Mouse (Mus musculus): ENCODE data around the gene Hoxb5. TPM values are rescaled to one million over a fixed set of nuclear protein-coding genes. Genes with fewer than 3 reads are reported as not detected.
A peak's percentile ranks its signal among the peaks of the same experiment; 100 is the strongest.

The Hoxb5 gene
- polyA plus RNA-seq, 1 experiment from 2014 or later, result 4.5 TPM

DNA sequence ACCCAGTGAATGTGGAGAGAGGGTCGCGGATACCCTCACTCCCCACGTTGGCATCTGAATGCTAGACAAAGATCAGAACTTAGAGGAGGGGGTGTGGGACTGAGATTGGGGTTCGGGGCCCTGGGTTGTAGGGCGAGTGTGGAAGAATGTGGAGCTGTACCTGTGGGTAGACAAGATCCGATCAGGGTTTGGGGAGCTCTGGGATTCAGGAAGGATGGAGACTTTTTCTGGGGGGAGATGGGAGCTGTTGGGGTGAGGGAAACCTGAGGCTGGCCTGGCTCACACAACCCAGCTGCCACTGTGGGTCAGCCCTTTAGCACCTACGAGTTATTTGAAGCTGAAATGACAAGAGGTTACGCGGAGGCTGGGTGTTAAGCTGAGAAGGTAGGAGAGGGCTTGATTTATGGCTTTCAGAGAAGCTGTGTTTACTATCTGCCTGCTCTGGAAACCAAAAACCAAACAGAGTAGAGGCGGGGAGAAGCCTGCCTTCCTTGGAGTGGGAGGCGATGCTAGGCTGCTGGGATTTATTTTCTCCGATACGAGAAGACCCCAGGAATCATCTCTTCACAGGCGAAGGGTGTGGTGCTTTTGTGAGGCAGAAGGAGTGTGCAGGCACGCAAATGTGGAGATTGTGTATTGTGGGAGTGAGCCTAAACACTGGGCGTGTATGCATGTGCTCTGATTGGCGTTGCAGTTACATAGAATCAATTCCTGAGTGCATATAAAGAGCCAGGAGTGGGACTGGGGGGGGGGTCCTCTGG is 30.3 kb downstream of the Hoxb5 start:
- DNase-seq (ENCODE audit: low spot score), result no peak
- H3K4me3 ChIP-seq (ENCODE audit: low read depth, low read length), result peak overlapping the region; percentile 37
- no peaks in the 10 kb centered on the region for H3K9me3 ChIP-seq (ENCODE audit: control insufficient read depth, low read length)
- peak overlapping the region; percentile 65 for H3K27ac ChIP-seq (ENCODE audit: low read depth, low read length)
- ATAC-seq (replicated peaks; ENCODE audit: low FRiP score), result no peak
- H3K9ac ChIP-seq (ENCODE audit: low read depth, low read length), result peak overlapping the region; percentile 39
- peaks cover 99% of the 10 kb centered on the region for H3K27me3 ChIP-seq (replicated peaks; ENCODE audit: control insufficient read depth, insufficient read depth, low read length)
- peaks cover 17% of the 10 kb centered on the region for H3K4me1 ChIP-seq (replicated peaks; ENCODE audit: control insufficient read depth, insufficient read depth, low read length)
- H3K36me3 ChIP-seq (ENCODE audit: control insufficient read depth, insufficient read depth, low read length), result no peaks in the 10 kb centered on the region
- peak overlapping the region; percentile 54 for H3K4me2 ChIP-seq
- WGBS, result 31% methylated on average over 17 of the region's 17 CpGs

DNA sequence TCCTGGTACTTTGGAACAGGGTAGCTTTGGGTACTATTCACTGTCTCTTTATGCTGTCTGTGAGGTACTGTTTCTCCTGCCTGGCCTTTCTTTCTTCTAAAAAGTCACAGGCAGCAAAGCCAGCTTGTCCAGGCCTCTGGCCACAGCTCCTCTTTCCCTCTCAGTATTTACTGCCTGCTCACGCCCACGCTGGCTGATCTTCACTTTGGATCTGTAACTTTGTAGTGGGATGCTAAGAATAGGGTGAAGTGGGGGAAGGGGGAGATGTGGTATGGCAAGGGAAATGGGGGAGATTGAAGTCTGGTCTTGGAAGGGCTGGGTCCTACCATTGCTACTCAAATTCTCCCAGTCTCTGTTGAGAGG is 30.8 kb downstream of the Hoxb5 start:
- Histone ChIP-seq H3K4me3 (ENCODE audit: low read depth, low read length) (peak overlapping the region; percentile 37; the same call in 1 of the 2 replicates), H3K9me3 (ENCODE audit: control insufficient read depth, low read length) (no peaks in the 10 kb centered on the region), H3K36me3 (ENCODE audit: control insufficient read depth, insufficient read depth, low read length) (no peaks in the 10 kb centered on the region), H3K4me1 (replicated peaks; ENCODE audit: control insufficient read depth, insufficient read depth, low read length) (peaks cover 22% of the 10 kb centered on the region), H3K27ac (ENCODE audit: low read depth, low read length) (peak overlapping the region; percentile 65; the same call in 1 of the 2 replicates), H3K9ac (ENCODE audit: low read depth, low read length) (peak overlapping the region; percentile 10; the same call in 1 of the 2 replicates), H3K27me3 (replicated peaks; ENCODE audit: control insufficient read depth, insufficient read depth, low read length) (peaks cover 99% of the 10 kb centered on the region), H3K4me2 (peak overlapping the region; percentile 54)
- ATAC-seq (replicated peaks; ENCODE audit: low FRiP score) (no peak), DNase-seq (ENCODE audit: low spot score) (no peak)
- 28% methylated on average over 2 of the region's 2 CpGs for WGBS

DNA sequence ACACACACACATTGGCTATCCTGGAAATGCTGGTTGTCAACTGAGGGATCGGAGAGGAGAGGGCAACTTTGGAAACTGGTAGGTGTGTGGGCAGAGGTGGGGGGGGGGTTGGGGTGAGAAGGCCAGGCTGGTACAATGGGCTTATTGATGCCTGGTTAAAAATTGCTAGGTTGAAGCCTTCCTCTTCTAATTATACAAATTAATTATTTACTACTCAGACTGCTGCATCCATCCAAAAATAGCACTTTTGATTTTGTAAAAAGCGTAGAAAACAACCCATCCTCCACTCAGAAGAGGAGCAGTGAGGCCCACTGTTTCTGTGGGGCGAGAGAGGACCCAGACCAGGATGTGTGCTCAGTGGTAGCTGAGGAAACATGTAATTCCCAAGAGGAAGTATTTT is 31.9 kb downstream of the Hoxb5 start:
- H3K27ac ChIP-seq (ENCODE audit: low read depth, low read length), result no peak overlapping the region; the same call in 1 of the 2 replicates
- WGBS, result 42% methylated on average over 3 of the region's 3 CpGs
- ATAC-seq (replicated peaks; ENCODE audit: low FRiP score), result no peak

DNA sequence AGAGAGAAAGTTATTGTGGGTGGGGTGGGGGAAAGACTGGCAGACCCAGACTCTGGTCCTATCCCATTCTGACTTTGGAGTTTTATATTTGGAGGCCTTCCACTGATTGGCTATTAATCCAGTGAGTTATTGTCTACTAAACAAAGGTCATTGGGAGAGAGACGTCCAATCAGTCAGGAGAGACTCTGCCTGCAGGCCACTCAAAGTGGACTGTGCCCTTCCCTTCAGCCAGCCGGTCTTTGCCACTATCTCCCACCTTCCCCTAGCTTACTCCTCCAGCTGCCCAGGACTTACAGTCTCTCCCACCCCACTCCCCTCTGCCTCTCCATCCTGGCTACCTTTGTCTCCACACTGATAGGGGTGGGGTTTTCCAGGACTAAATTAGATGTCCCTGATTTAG is 33.5 kb downstream of the Hoxb5 start:
- Histone ChIP-seq H3K27ac (ENCODE audit: low read depth, low read length) (no peak overlapping the region), H3K9me3 (ENCODE audit: control insufficient read depth, low read length) (no peaks in the 10 kb centered on the region), H3K4me1 (replicated peaks; ENCODE audit: control insufficient read depth, insufficient read depth, low read length) (peaks cover 25% of the 10 kb centered on the region), H3K9ac (ENCODE audit: low read depth, low read length) (0 out of 2 replicates have a peak overlapping the region, but pooled peaks have one; percentile 9), H3K4me2 (no peak overlapping the region), H3K27me3 (replicated peaks; ENCODE audit: control insufficient read depth, insufficient read depth, low read length) (peaks cover 99% of the 10 kb centered on the region), H3K4me3 (ENCODE audit: low read depth, low read length) (no peak overlapping the region), H3K36me3 (ENCODE audit: control insufficient read depth, insufficient read depth, low read length) (no peaks in the 10 kb centered on the region)
- ATAC-seq (replicated peaks; ENCODE audit: low FRiP score) (no peak), DNase-seq (ENCODE audit: low spot score) (no peak)
- 25% methylated on average over 2 of the region's 2 CpGs for WGBS

More for the DNA sequence above, 31.9 kb downstream of the Hoxb5 start:
- no peak overlapping the region for H3K4me3 ChIP-seq (ENCODE audit: low read depth, low read length)
- H3K36me3 ChIP-seq (ENCODE audit: control insufficient read depth, insufficient read depth, low read length), result no peaks in the 10 kb centered on the region
- H3K9ac ChIP-seq (ENCODE audit: low read depth, low read length), result no peak overlapping the region
- H3K4me1 ChIP-seq (replicated peaks; ENCODE audit: control insufficient read depth, insufficient read depth, low read length), result peaks cover 23% of the 10 kb centered on the region
- DNase-seq (ENCODE audit: low spot score), result no peak
- 0 out of 2 replicates have a peak overlapping the region, but pooled peaks have one; percentile 17 for H3K4me2 ChIP-seq
- H3K27me3 ChIP-seq (replicated peaks; ENCODE audit: control insufficient read depth, insufficient read depth, low read length), result peaks cover 99% of the 10 kb centered on the region
- no peaks in the 10 kb centered on the region for H3K9me3 ChIP-seq (ENCODE audit: control insufficient read depth, low read length)

DNA sequence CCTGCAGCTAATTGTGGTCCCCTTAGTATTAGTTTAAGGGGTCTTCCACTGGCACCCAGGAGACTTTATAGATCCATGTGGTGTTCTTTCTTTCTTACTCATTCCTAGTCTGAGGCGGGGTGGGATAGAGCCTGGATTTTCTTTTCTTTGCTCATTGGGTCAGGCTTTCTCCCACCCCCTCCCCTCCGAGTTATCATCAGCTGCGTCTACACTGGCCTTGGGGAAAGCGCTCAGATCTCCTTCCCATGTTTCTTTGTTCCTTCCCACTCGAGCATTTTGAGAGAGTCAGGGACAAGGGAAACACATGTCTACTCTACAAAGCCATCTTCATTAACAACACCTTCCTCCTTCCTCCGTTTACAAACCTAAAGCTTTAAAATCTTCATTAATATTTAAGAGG is 33.9 kb downstream of the Hoxb5 start:
- no peak overlapping the region for H3K4me2 ChIP-seq
- no peaks in the 10 kb centered on the region for H3K36me3 ChIP-seq (ENCODE audit: control insufficient read depth, insufficient read depth, low read length)
- ATAC-seq (replicated peaks; ENCODE audit: low FRiP score) (no peak), DNase-seq (ENCODE audit: low spot score) (no peak)
- H3K27me3 ChIP-seq (replicated peaks; ENCODE audit: control insufficient read depth, insufficient read depth, low read length), result peaks cover 99% of the 10 kb centered on the region
- H3K4me3 ChIP-seq (ENCODE audit: low read depth, low read length), result no peak overlapping the region
- H3K4me1 ChIP-seq (replicated peaks; ENCODE audit: control insufficient read depth, insufficient read depth, low read length), result peaks cover 25% of the 10 kb centered on the region
- H3K9me3 ChIP-seq (ENCODE audit: control insufficient read depth, low read length), result no peaks in the 10 kb centered on the region
- 31% methylated on average over 6 of the region's 6 CpGs for WGBS
- H3K9ac ChIP-seq (ENCODE audit: low read depth, low read length), result no peak overlapping the region
- no peak overlapping the region for H3K27ac ChIP-seq (ENCODE audit: low read depth, low read length)

DNA sequence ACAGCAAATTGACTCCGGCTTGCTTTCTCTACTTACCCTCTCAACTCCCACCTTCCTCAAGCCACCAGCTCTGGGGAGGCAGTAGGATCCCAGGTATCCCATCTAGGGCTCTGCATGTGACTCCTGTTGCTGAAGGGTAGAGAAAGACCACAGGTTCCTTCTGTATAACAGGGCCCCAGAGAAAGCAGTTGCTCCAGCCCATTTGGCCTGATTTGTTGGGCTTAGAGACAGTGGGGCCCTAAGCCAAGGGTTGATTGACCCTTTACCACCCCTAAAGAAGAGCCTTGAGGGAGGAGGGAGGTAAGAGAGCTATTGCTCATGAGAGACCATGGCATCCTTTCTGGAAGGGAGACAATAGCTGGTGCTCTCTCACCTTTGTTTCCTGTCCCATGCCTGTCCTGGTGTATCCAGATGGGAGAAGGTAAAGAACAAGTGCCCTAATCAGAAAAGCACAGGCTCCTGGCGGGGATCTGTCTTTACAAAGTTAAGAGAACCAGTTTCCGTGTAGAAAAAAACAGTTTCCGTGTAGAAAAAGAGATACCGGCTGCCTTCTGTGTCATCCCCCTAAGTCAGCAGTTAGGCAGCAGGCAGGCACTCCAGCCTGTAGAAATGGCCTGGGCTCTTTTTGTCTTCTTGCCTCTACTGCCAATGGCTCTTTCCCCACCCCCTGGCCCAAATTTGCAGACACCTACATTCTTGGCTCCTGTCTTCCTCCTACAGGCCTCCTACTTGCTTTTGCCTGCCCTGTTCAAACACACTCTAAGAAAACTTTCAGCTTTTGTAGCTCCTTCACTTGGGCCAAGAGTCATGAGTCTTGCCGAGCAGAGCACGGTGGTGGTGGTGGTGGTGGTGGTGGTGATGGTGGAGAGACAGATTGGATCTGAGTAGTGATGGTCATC is 36.1 kb downstream of the Hoxb5 start:
- no peak for DNase-seq (ENCODE audit: low spot score)
- Histone ChIP-seq H3K4me3 (ENCODE audit: low read depth, low read length) (no peak overlapping the region), H3K36me3 (ENCODE audit: control insufficient read depth, insufficient read depth, low read length) (no peaks in the 10 kb centered on the region), H3K4me2 (no peak overlapping the region), H3K9me3 (ENCODE audit: control insufficient read depth, low read length) (no peaks in the 10 kb centered on the region), H3K27ac (ENCODE audit: low read depth, low read length) (peak overlapping the region; percentile 55; the same call in 1 of the 2 replicates), H3K9ac (ENCODE audit: low read depth, low read length) (no peak overlapping the region), H3K27me3 (replicated peaks; ENCODE audit: control insufficient read depth, insufficient read depth, low read length) (peaks cover 99% of the 10 kb centered on the region), H3K4me1 (replicated peaks; ENCODE audit: control insufficient read depth, insufficient read depth, low read length) (peaks cover 23% of the 10 kb centered on the region)
- ATAC-seq (replicated peaks; ENCODE audit: low FRiP score), result no peak
- 23% methylated on average over 7 of the region's 7 CpGs for WGBS

DNA sequence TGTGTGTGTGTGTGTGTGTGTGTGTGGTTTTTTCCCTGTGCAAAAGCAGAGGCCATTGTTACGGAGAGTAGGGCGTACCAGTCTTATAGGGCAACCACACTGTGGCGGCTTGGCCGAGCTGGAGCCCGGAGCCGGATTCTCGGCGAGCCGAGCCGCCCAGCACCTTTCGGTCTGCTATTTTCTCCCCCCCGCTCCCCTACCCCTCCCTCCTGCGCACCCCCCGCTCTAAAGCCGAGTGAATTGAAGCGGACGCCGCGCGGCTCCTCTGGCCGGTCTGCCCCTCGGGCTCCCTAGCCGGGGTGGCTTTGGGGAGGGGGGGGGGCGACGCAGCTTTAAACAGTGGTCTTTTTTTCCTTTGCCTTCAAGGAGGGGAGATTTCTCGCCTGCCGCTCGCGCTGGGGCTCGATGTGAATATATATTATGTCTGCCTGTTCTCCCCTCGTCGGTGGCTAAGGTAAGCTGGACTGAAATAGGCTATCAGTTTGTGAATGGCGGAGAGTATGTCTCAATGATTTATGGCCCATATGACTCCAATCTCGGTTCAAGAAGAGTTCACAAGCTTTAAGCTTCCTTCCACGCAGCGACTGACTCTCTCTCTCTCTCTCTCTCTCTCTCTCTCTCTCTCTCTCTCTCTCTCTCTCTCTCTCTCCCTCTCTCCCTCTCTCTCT is 37.7 kb downstream of the Hoxb5 start:
- peak overlapping the region; percentile 62 for H3K4me2 ChIP-seq
- 2% methylated on average over 29 of the region's 36 CpGs for WGBS
- H3K4me3 ChIP-seq (ENCODE audit: low read depth, low read length), result peak overlapping the region; percentile 34
- H3K36me3 ChIP-seq (ENCODE audit: control insufficient read depth, insufficient read depth, low read length), result no peaks in the 10 kb centered on the region
- H3K27me3 ChIP-seq (replicated peaks; ENCODE audit: control insufficient read depth, insufficient read depth, low read length), result peaks cover 99% of the 10 kb centered on the region
- H3K9ac ChIP-seq (ENCODE audit: low read depth, low read length), result peak overlapping the region; percentile 30; the same call in 1 of the 2 replicates
- H3K9me3 ChIP-seq (ENCODE audit: control insufficient read depth, low read length), result no peaks in the 10 kb centered on the region
- DNase-seq (ENCODE audit: low spot score) (no peak), ATAC-seq (replicated peaks; ENCODE audit: low FRiP score) (no peak)
- H3K4me1 ChIP-seq (replicated peaks; ENCODE audit: control insufficient read depth, insufficient read depth, low read length), result peaks cover 16% of the 10 kb centered on the region
- H3K27ac ChIP-seq (ENCODE audit: low read depth, low read length), result peak overlapping the region; percentile 84
